Mouse (Mus musculus) midbrain, postnatal 0 days (tissue): ENCODE results near the gene Nek5. TPM values are rescaled to one million over a fixed set of nuclear protein-coding genes. Genes with fewer than 3 reads are reported as not detected.
A peak's percentile ranks its signal among the peaks of the same experiment; 100 is the strongest.

ENCODE experiments used
- ATAC-seq: fragments of 200-750 bp; cut with Nextera tagmentation; 2 replicates; pipeline ENCODE4 v1.8.0; 2017; ENCODE audit warnings: moderate number of reproducible peaks, mild to moderate bottlenecking, moderate TSS enrichment, moderate library complexity; ENCODE audit not compliant: low FRiP score
- DNase-seq: peaks from one replicate; pipeline ENCODE4 v3.0.0-alpha.2; 2015; ENCODE audit warnings: low spot score
- H3K27ac ChIP-seq: fragments of 300-500 bp; sonication (generic); 2 replicates; pipeline ENCODE4 v1.5.1; 2014; ENCODE audit warnings: low read depth, mild to moderate bottlenecking, low read length, mixed read lengths
- H3K27me3 ChIP-seq: fragments of 300-500 bp; sonication (generic); 2 replicates; pipeline ENCODE4 v1.6.1; 2014; ENCODE audit warnings: low read length, control low read depth, mixed read lengths; ENCODE audit not compliant: insufficient read depth
- H3K36me3 ChIP-seq: fragments of 300-500 bp; sonication (generic); 2 replicates; pipeline ENCODE4 v1.6.1; 2014; ENCODE audit warnings: low read length, control low read depth, mixed read lengths; ENCODE audit not compliant: insufficient read depth
- H3K4me1 ChIP-seq: fragments of 300-500 bp; sonication (generic); 2 replicates; pipeline ENCODE4 v1.6.1; 2014; ENCODE audit warnings: mild to moderate bottlenecking, control low read depth, antibody characterized with exemption, low read length, mixed read lengths; ENCODE audit not compliant: insufficient read depth
- H3K4me2 ChIP-seq: fragments of 300-500 bp; sonication (generic); 2 replicates; pipeline ENCODE4 v1.6.1; 2014; ENCODE audit warnings: low read depth, mild to moderate bottlenecking, low read length, mixed read lengths; ENCODE audit not compliant: poor library complexity, severe bottlenecking
- H3K4me3 ChIP-seq: fragments of 300-500 bp; sonication (generic); 2 replicates; pipeline ENCODE4 v1.5.1; 2014; ENCODE audit warnings: low read depth, mild to moderate bottlenecking, low read length, moderate library complexity
- H3K9ac ChIP-seq: fragments of 300-500 bp; sonication (generic); replicated peaks from 2 replicates; pipeline ENCODE4 v1.6.1; 2014; ENCODE audit warnings: mild to moderate bottlenecking, low read length, moderate library complexity, mixed read lengths; ENCODE audit not compliant: poor library complexity, severe bottlenecking
- H3K9me3 ChIP-seq: fragments of 300-500 bp; sonication (generic); 2 replicates; pipeline ENCODE4 v1.6.1; 2016; ENCODE audit warnings: low read length, control low read depth
- CTCF ChIP-seq: IDR thresholded peaks from 2 replicates; pipeline ENCODE4 v1.5.1; 2016; ENCODE audit warnings: antibody characterized with exemption, mild to moderate bottlenecking
- WGBS: fragments of 180-500 bp; shearing (Covaris S2); extraction: QIAGEN DNeasy Blood & Tissue Kit; methylation state at CpG from one replicate; pipeline ENCODE4 v1.1.7; 2014; 5-methylcytosine and 5-hydroxymethylcytosine counted together
- polyA plus RNA-seq: library from polyadenylated mRNA; unstranded; fragments of >200 nt; fragmentation: Nextera tagmentation; extraction: Ambion mirVana; gene quantifications from 2 replicates; pipeline ENCODE4 v1.2.1, GENCODE M21; 2015
- total RNA-seq: library from RNA; depleted of rRNA; stranded (reverse); fragments of >200 nt; gene quantifications from 2 replicates; pipeline ENCODE4 v1.2.3, GENCODE M21; 2014; rRNA removed

Gene Nek5
- 0.38 and 0.66 TPM in 2 replicates for total RNA-seq
- 0.59 and 1.1 TPM in 2 replicates for polyA plus RNA-seq

DNA sequence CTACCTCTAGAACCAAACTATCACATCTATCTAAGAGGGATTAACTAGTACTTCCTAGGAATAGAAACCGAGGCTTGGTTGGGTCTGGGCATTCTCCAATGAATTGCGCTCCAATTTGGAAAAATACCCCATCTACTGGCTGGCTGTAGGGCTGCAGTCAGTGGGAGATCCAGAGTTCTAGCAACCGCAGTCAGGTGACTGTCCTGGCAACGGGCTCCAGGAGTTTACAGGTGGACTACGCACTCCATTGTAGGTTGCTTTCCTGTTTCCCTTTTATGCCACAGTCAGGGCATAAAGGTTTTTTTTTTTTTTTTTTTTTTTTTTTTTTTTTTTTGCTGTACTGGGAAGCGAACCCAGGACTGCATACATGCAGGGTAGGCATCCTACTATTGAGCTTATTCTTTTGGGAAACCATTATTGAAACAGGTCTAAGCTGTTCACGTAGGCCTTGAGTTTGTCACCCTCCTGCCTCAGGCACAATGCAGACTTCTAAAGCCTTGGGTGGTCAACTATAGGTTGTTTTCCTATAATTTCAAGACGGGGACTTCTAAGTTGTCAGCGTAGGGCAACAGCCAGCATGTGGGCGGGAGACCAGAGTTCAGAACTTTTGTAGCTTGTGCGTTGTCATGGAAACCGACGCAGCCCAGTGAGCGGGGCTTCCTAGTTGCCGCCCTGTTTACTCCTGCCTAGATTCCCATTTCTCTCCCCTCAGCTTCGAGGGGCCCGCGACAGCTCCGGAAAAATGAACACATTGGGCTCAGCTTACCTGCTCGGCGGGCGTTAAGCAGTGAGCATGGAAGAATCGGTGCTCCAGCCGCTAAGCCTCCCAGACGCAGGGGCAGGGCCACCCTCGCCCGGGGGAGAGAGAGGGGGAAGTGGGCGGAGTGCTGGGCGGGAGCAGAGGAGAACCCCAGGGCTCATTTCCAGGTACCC, at the start of gene Nek5:
Gene Nek5 (minus strand): TSS at position 834 of the 933 bp plus-strand sequence.
- H3K9ac ChIP-seq, result 0 out of 2 replicates have a peak within 1 kb of the TSS, but pooled peaks have one; percentile 26
- WGBS, result under 1% methylated on average over 29 of the region's 29 CpGs
- ATAC-seq, result peak; percentile 67

DNA sequence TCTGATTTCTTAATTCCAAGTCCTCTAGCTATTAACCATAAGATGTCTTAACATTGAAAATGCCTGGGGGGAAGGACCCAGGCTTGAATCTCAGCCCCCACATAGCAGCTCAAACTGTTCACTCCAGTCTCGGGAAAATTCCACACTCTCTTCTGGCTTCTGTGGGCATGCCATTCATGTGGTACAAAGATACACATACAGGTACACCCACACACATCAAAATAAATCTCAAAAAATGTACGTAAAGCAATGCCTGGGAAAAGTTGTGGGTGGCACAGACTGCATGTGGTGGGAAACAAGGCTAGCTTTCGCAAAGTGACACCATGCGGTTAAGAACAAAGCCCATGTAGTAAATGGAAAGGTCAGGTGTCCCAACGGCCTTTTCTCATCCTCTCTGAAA, 44.3 kb upstream of the Nek5 start:
- Histone ChIP-seq H3K4me3 (no peak overlapping the region), H3K4me2 (no peak overlapping the region), H3K27ac (no peak overlapping the region), H3K9ac (no peak overlapping the region), H3K9me3 (no peaks in the 10 kb centered on the region), H3K36me3 (no peaks in the 10 kb centered on the region), H3K4me1 (no peaks in the 10 kb centered on the region; the same call in 1 of the 2 replicates), H3K27me3 (no peaks in the 10 kb centered on the region)
- DNase-seq (no peak), ATAC-seq (no peak)
- no peak for TF ChIP-seq CTCF
- 87% methylated on average over 5 of the region's 5 CpGs for WGBS

More for the DNA sequence above, at the start of gene Nek5:
- Histone ChIP-seq H3K4me2 (peak within 1 kb of the TSS; percentile 69), H3K27me3 (no peaks in the 10 kb centered on the region), H3K27ac (no peak within 1 kb of the TSS), H3K36me3 (no peaks in the 10 kb centered on the region; the same call in 1 of the 2 replicates), H3K4me1 (no peaks in the 10 kb centered on the region), H3K4me3 (peak within 1 kb of the TSS; percentile 33), H3K9me3 (no peaks in the 10 kb centered on the region)
- peak; percentile 65 for DNase-seq
- peak; percentile 70 for TF ChIP-seq CTCF

DNA sequence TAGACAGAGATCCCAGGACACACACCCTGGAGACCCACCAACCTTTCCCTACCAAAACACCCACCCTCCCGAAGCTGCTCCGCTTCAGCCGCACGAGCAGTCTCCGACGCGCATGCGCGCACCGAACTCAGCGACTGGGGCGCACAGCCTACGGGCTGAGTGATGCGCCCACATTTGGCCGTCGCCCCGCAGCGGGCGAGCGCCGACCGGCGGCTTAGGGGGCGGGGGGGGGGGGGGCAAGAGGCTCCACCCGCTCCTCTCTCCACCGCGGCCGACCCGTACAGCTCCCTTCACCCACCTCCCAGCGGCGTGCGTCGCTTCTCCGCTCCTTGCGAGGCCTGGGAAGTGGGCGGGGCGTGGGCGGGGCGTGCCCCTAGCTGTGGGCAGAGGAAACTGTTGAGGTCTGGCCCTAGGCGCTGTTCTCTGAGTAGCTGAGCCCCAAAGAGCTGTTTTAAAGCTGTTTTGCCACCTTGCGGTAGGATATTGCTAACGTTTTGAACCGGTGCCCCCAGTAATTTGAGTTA, 41.3 kb upstream of the Nek5 start, which contains the start of gene Nek3:
Gene Nek3 (minus strand): TSS at position 356 of the 524 bp plus-strand sequence.
- DNase-seq (peak; percentile 96), ATAC-seq (peak; percentile 97)
- H3K4me3 ChIP-seq, result peak within 1 kb of the TSS; percentile 53
- peak; percentile 79 for TF ChIP-seq CTCF
- no peaks in the 10 kb centered on the region for H3K9me3 ChIP-seq
- peak within 1 kb of the TSS; percentile 57 for H3K9ac ChIP-seq
- H3K27me3 ChIP-seq, result no peaks in the 10 kb centered on the region
- no peaks in the 10 kb centered on the region for H3K36me3 ChIP-seq
- H3K4me2 ChIP-seq, result peak within 1 kb of the TSS; percentile 51
- peak within 1 kb of the TSS; percentile 73 for H3K27ac ChIP-seq
- H3K4me1 ChIP-seq, result no peaks in the 10 kb centered on the region; the same call in 1 of the 2 replicates
- 0% methylated on average over 35 of the region's 43 CpGs for WGBS

DNA sequence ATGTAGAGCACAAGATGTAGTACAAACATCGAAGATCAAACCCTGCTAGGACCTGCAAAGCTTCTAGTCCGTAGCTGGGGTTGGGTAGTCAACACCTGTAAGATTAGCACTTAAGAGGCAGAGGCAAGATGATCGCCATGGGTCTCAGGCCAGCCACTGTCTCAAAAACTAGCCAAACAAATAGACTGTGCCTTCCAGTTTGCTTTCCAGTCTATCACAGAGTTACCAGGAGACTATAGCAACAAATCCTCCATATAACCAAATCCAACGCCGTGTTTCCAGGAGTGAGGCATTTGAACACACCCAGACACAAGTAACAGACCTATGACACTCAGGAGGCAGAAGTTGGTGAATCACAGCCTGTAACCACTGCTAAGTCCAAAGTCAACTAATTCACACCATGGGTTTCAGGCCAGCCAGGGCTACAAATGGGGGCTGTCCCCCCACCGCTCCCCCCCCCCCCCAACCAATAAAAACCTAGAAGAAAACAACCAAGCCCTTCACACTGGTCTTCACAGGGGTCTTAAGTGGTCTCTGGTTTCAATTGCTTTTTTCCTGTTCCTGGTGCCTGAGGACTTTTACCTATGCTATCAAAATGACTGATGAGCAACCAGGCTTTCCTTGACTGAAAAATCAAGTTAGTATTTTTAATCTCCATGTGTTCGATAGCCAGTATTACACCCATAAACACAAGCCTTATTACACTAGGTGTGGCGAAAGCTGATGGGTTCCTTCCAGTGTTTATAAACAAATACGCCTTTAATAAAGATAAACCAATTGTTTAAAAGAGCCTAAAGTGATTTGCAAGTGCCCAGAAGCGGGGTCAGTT, 40.6 kb upstream of the Nek5 start:
- Histone ChIP-seq H3K27ac (peak overlapping the region; percentile 73), H3K4me1 (no peaks in the 10 kb centered on the region; the same call in 1 of the 2 replicates), H3K9ac (peak overlapping the region; percentile 57; the same call in 1 of the 2 replicates), H3K27me3 (no peaks in the 10 kb centered on the region), H3K4me2 (peak overlapping the region; percentile 51), H3K4me3 (peak overlapping the region; percentile 53), H3K9me3 (no peaks in the 10 kb centered on the region), H3K36me3 (no peaks in the 10 kb centered on the region)
- peak; percentile 56; the same call in 1 of the 2 replicates for ATAC-seq
- WGBS, result 54% methylated on average over 10 of the region's 10 CpGs
- DNase-seq, result no peak
- TF ChIP-seq CTCF, result no peak

DNA sequence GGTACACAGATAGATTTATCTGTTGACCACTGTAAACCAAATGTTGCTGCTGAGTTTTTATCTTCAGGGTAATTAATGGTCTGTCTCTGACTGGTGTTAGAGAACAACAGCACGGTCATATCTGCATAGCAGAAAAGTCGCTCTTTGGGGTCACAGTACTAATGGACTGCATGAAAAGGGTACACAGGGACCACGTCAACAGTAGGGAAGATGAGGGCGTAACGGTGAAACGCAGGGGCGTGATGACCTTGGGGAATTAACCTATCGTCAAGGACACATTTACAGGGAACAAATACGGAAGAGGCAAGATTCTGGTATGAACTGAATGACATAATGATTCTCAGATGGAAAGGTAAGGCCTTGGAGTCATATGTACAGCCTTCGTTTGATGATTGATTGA, 39.6 kb upstream of the Nek5 start:
- Histone ChIP-seq H3K27ac (no peak overlapping the region), H3K9ac (no peak overlapping the region), H3K27me3 (no peaks in the 10 kb centered on the region), H3K9me3 (no peaks in the 10 kb centered on the region), H3K4me2 (no peak overlapping the region), H3K4me3 (no peak overlapping the region), H3K4me1 (no peaks in the 10 kb centered on the region; the same call in 1 of the 2 replicates), H3K36me3 (no peaks in the 10 kb centered on the region)
- DNase-seq (no peak), ATAC-seq (no peak)
- WGBS, result 95% methylated on average over 10 of the region's 10 CpGs
- no peak for TF ChIP-seq CTCF
